Mouse (Mus musculus): Measurements from ENCODE around the gene Ikzf2.
A peak's percentile ranks its signal among the peaks of the same experiment; 100 is the strongest.

Ikzf2 gene

DNA sequence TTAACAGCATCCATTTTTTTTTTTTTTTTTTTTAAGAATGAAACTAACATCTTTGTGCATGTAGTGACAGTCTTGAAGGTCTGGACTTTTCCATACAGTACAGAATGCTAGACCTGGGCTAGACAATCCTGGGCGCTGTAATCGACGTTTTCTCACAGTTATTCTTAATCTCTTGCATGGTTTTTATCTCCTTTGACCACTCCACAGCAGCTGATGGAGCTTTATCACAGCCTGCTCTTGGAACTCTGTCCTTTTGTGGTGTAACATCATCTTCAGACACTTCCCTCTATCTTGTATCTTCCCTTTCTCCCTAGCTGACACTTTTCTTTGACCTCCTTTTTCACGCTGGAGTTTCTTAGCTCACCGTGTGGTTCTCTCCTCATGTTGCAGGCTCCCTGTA, 170.9 kb downstream of the Ikzf2 start:
- no peak for DNase-seq (ENCODE audit: low read depth, low spot score)

DNA sequence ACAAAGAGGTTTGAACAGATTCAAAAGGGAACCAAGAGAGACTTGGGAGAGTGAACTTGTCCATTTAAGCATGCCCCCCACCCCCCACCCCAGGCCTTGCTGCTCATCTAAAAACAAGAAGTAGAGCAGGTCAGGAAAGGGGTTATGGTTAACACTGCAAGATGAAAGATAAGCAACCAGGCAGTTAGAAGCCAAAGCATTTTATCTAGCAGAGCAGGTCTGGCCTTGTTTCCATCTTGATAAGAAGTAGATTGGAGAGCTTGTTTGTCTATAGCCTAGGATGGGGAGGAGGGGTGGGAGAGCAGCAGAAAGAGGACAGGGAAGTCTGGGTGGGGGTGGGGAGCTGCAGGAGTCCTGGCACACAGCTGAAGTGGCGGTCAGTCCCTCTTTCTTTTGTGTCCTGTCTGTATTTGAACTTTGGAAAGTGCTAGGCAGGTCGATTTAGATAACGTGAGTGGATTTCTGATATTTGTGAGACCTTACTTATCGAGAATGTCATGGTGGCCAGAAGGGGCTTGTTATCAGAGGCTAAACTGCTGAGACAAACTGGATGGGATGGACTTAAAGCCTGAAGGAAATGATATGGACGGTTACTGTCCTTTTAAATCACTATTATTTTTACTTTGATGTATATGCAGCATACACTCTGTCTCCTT, 173.3 kb downstream of the Ikzf2 start:
- DNase-seq (ENCODE audit: low read depth, low spot score), result no peak

DNA sequence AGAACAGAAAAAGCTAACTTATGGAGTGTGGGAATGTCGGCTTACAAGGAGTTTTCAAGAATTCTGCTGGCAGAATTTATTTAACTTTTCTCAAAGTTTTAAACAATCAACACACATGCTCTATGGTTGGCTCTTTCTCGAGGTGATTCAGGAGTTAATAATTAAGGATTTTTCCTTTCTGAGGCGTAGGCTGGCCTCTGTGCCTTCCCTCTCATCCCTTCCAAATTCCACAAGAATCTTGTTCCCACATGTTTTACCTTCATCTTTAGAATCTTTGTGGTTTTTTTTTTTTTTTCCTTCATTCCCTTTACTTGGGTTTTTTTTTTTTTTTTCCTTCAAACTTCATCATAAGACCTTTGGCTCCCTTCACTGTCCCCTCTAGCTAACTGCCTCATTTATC, 178.8 kb downstream of the Ikzf2 start:
- DNase-seq (ENCODE audit: low read depth, low spot score), result no peak

DNA sequence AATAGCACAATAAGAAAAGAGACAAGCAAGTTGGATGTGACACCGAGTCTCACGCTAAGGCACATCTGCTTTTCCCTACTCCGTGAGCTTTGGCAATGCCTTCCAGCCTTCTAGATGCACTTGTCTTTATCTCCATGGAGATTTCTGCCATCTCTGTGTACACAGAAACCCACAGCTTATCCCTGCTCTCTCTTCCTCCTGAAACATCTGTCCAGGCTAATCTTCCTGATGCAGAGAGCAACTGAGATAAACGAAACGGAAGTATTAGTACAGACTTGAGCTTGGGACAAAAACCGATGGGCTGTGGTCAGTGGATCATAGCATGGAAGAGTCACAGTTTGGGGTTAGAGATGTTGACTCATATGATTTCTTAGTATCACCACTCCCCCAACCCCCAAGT, 179.5 kb downstream of the Ikzf2 start:
- DNase-seq (ENCODE audit: low read depth, low spot score), result no peak

DNA sequence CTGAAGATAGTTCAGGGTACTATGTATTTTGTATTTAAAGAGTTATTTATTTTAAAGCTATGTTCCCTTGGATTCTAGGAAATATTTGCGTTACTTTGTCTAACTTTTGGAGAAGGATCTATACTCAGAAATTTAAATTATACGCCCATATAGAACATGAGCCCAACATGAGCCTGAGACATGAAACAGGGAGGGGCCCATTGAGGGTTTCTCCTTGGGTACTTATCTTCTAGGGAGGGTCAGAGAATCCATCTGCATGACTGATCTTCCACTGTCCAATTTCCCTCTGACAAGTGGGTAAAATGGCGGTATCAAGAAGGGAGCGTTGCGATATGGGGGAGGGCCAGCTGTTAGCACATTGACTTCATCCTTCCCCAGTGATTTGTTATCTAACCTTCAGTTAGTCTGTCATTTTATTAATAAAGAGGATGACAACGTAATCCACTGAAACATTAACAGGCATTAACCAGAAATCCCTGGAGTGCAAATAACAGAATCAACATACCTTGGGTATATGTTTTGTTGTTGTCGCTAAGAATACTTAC, 180.4 kb downstream of the Ikzf2 start:
- DNase-seq (ENCODE audit: low read depth, low spot score), result no peak

DNA sequence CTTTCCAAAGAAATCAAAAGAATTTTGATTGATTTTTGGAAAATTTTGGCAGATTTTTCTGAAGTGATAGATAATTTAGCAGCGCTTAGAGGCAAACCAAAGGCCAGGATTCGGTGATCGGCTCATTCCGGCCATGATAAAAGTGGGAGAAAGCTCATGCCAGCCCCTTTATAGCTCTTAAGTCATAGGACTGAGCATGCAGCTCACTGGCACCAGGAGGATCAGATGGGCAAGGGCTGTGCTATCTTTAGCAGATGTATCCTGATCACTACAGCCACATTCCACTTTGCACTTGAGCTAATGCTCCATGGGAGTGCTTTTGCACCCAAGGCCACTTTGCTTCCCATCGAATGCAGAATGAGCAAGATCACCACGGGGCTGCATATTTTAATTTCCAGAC, 181.0 kb downstream of the Ikzf2 start:
- peak; percentile 84 for DNase-seq (ENCODE audit: low read depth, low spot score)

DNA sequence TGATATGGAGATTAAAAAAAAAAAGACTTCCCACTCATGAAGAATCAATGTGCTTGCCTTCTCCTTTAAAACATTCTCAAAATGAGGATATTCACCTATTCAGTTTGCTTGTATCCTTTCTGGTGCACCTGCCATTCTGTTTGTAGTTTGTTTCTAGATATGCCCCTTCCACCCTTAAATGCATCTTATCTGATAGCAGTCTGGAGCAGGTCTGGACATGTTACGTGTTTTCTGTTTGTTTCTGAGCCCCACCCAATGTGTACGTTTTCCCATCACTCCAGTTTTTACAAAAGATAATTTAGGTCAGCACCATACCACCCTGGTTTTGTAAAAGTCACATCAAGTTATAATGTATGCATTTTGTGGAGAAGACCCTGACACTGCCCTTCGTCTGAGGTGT, 186.7 kb downstream of the Ikzf2 start:
- no peak for DNase-seq (ENCODE audit: low read depth, low spot score)

DNA sequence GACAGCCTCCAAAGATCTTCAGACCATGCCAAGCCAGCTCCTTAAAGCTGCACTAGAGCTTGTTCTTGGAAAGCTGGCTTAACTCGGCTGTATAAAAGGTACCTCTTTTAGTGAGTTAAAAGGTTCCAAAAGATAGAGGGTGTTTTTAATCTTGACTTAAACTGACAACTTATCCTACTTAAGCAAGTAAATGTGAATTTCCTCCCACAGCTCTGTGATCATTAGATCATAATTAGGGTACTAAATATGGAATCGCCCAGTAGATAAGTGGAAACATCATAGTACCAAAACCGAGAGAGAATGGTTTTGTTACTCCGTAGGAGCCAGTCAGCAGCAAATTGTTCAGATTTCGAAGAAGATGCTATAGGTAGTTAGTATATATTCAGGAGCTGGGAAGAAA, 187.4 kb downstream of the Ikzf2 start:
- DNase-seq (ENCODE audit: low read depth, low spot score), result no peak

DNA sequence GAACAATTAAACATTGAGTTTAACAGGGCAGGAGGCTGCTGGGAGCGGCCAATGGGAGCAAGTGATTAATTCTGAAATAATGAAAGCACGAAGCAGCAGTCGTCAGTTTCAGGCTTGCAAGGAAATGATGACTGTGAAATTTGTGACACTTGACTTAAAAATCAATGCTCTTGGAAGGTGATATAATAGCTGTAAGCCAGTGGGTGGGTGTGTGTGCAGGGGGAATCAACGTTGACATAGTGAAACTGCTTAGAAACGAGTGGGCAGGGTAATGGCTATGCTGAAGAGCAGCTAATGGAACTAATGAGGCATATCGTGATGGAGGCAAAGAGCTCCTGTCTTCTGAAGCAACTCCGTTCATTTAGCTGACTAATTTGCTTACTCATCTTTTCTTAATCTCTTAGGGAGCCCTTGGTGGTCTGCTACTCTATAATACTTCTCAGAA, 188.2 kb downstream of the Ikzf2 start:
- DNase-seq (ENCODE audit: low read depth, low spot score), result no peak

DNA sequence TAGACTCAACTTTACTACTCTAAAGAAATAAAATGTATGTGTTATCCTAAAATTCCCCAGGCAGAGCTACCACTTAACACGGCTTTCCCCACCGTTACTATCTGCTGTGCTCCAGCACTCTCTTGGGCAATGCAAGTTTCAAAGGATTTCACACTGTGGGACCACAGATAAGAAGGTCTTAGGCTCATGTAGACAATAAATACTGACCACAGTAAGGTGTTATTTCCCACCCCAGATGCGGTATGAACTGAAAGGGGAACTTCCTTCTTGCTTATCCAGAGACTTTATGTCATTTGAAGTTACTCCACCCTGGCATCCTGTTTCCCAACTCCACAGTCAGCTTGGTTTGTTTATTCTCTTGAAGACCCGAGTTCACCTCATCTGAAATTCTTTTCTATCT, 191.0 kb downstream of the Ikzf2 start:
- no peak for DNase-seq (ENCODE audit: low read depth, low spot score)

DNA sequence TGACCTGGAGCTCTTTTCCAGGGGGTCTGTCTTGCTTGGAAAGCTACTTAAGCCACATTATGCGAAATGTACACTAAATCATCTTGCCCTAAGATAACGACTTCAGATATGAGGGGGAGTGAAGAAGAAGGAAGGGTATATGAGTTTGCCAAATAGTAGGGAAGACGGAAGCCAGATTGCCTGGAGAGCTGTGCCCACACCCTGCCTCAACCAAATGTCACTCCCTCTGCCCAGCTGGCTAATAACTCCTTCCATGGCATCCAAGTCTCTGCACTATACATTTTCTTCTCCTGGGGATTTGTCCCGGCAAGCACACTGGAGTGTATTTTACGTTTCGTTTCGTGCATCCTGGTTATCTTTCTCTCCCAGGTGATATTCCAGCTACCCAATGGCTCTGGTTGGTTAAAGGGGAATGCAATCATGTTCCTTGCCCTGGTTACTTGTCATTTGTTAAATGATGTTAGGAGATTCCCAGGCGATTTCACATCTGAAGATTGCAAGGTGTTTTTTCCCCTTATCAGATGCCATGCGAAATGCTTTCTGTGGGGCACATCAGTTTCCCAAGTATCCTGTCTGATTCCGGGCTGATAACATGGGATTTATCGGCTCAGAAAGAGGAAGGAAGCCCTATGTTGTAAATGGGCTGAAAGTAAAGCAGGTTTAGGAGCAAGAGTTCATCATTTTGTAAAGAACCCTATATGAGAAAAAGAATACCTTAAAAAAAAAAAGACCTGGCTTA, 193.6 kb downstream of the Ikzf2 start:
- DNase-seq (ENCODE audit: low read depth, low spot score), result no peak

DNA sequence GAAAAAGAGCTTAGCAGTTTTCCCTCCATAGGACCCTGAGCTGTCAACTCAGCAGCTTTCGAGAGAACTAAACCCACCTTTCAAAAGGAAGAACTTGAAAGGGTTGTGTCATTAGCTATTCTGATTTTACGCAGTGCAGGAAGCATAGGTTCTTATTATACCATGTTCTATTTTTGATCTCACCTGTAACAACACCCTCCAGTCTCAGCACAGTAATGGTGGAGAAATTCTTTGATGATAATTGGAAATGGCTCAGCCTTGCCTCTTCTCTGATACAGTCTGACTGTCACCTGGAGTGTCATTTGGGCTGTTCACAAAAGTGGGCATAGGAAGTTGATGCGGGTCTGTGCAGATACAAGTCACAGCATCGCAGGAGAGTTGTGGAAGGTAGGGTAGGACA, 195.0 kb downstream of the Ikzf2 start:
- DNase-seq (ENCODE audit: low read depth, low spot score), result no peak

DNA sequence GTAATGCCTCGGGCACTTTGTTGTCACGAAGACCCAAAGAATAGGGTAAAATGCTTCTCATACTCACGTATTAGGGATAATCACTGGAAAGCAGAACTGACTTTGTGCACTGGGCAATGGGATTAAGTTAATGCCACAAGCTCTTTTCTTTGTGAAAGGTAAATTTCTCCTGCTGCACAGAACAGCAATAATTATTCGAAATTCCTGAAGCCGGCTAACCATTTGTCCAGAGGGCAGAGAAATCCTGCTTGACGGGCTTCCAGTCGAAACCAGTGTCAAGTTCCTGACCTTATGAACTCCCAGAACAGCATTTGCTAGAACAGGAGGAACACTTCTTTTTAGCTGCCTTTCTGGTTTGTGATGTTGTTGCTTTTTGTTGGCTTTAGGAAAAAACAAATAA, 198.0 kb downstream of the Ikzf2 start:
- DNase-seq (ENCODE audit: low read depth, low spot score), result no peak

DNA sequence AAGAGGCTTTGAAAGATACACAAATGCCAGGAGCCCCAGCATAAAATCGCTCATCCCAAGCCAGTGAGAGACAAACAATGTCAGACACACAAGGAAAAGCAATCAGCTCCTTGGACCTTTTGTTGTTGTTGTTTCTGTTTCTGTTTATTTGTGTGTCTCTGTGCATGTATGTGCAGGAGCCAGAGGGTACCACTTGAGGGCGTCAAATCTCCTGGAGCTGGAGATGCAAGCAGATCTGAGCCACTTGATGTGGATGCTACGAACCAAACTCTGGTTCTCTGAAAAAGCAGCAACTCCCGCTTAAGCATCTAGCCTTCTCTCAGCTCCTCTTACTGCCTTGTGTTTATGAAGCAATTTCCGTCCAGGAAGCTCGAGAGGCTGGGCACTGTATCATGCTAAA, 198.4 kb downstream of the Ikzf2 start:
- DNase-seq (ENCODE audit: low read depth, low spot score), result no peak

All from skeletal muscle tissue, adult 2 months (tissue).